Mouse (Mus musculus) stomach, postnatal 0 days (tissue): ENCODE measurements around the gene Zmat5. TPM values are rescaled to one million over a fixed set of nuclear protein-coding genes. Genes with fewer than 3 reads are reported as not detected.
A peak's percentile ranks its signal among the peaks of the same experiment; 100 is the strongest.

Source experiments
- ATAC-seq: fragments of 200-750 bp; cut with Nextera tagmentation; 2 replicates; pipeline ENCODE4 v1.8.0; 2017; ENCODE audit not compliant: low FRiP score, low TSS enrichment
- DNase-seq: peaks from one replicate; pipeline ENCODE4 v3.0.0-alpha.2; 2016; ENCODE audit warnings: low spot score
- H3K27ac ChIP-seq: fragments of 300-500 bp; sonication (generic); replicated peaks from 2 replicates; pipeline ENCODE4 v1.5.1; 2014; ENCODE audit warnings: mild to moderate bottlenecking, control low read depth
- H3K27me3 ChIP-seq: fragments of 300-500 bp; sonication (generic); 2 replicates; pipeline ENCODE4 v1.6.1; 2014; ENCODE audit warnings: low read length; ENCODE audit not compliant: control insufficient read depth, insufficient read depth
- H3K36me3 ChIP-seq: fragments of 300-500 bp; sonication (generic); 2 replicates; pipeline ENCODE4 v1.6.1; 2014; ENCODE audit warnings: low read length, mixed read lengths; ENCODE audit not compliant: control insufficient read depth, insufficient read depth
- H3K4me1 ChIP-seq: fragments of 300-500 bp; sonication (generic); replicated peaks from 2 replicates; pipeline ENCODE4 v1.6.1; 2014; ENCODE audit warnings: antibody characterized with exemption; ENCODE audit not compliant: control insufficient read depth, insufficient read depth
- H3K4me2 ChIP-seq: fragments of 300-500 bp; sonication (generic); replicated peaks from 2 replicates; pipeline ENCODE4 v1.6.1; 2014; ENCODE audit warnings: low read depth, mild to moderate bottlenecking, control low read depth, moderate library complexity
- H3K4me3 ChIP-seq: fragments of 300-500 bp; sonication (generic); 2 replicates; pipeline ENCODE4 v1.5.1; 2014; ENCODE audit warnings: low read depth, low read length, control low read depth
- H3K9ac ChIP-seq: fragments of 300-500 bp; sonication (generic); 2 replicates; pipeline ENCODE4 v1.6.1; 2014; ENCODE audit warnings: mild to moderate bottlenecking, low read length, control low read depth, mixed read lengths
- H3K9me3 ChIP-seq: fragments of 300-500 bp; sonication (generic); 2 replicates; pipeline ENCODE4 v1.6.1; 2016; ENCODE audit warnings: low read length; ENCODE audit not compliant: control insufficient read depth
- CTCF ChIP-seq: IDR thresholded peaks from 2 replicates; pipeline ENCODE4 v1.5.1; 2016; ENCODE audit warnings: antibody characterized with exemption, low read depth, mild to moderate bottlenecking, moderate library complexity
- EP300 ChIP-seq: optimal IDR thresholded peaks from 2 replicates; pipeline ENCODE3; 2016; ENCODE audit warnings: antibody characterized with exemption
- WGBS: fragments of 180-500 bp; shearing (Covaris S2); extraction: QIAGEN DNeasy Blood & Tissue Kit; methylation state at CpG from one replicate; pipeline ENCODE4 v1.1.7; 2014; 5-methylcytosine and 5-hydroxymethylcytosine counted together
- polyA plus RNA-seq: library from polyadenylated mRNA; unstranded; fragments of >200 nt; fragmentation: Nextera tagmentation; extraction: Ambion mirVana; gene quantifications from 2 replicates; pipeline ENCODE4 v1.2.1, GENCODE M21; 2015

The Zmat5 gene
- polyA plus RNA-seq, 1 experiment from 2014 or later, result 57.4 TPM

GRCm38 (mm10) chr11:4754036-4754435, 49.6 kb downstream of the Zmat5 start:
- WGBS, result 89% methylated on average over 3 of the region's 3 CpGs
- H3K9ac ChIP-seq, result no peak overlapping the region
- H3K4me1 ChIP-seq, result no peaks in the 10 kb centered on the region
- H3K27ac ChIP-seq, result no peak overlapping the region
- no peak for ATAC-seq
- H3K36me3 ChIP-seq, result no peaks in the 10 kb centered on the region
- no peak overlapping the region for H3K4me3 ChIP-seq
- H3K27me3 ChIP-seq, result peaks cover 6% of the 10 kb centered on the region; the same call in 1 of the 2 replicates
- DNase-seq, result no peak
- no peaks in the 10 kb centered on the region; the same call in 1 of the 2 replicates for H3K9me3 ChIP-seq
- no peak overlapping the region for H3K4me2 ChIP-seq
- peak; percentile 40 for TF ChIP-seq CTCF
- no peak for TF ChIP-seq EP300

GRCm38 (mm10) chr11:4754867-4755266, 50.4 kb downstream of the Zmat5 start:
- Histone ChIP-seq H3K4me3 (no peak overlapping the region), H3K4me1 (no peaks in the 10 kb centered on the region), H3K27me3 (no peaks in the 10 kb centered on the region), H3K4me2 (no peak overlapping the region), H3K36me3 (no peaks in the 10 kb centered on the region), H3K9ac (no peak overlapping the region), H3K27ac (no peak overlapping the region), H3K9me3 (no peaks in the 10 kb centered on the region; the same call in 1 of the 2 replicates)
- no peak for DNase-seq
- no peak for TF ChIP-seq CTCF
- TF ChIP-seq EP300, result no peak
- WGBS, result 63% methylated on average over 11 of the region's 11 CpGs
- no peak for ATAC-seq

DNA sequence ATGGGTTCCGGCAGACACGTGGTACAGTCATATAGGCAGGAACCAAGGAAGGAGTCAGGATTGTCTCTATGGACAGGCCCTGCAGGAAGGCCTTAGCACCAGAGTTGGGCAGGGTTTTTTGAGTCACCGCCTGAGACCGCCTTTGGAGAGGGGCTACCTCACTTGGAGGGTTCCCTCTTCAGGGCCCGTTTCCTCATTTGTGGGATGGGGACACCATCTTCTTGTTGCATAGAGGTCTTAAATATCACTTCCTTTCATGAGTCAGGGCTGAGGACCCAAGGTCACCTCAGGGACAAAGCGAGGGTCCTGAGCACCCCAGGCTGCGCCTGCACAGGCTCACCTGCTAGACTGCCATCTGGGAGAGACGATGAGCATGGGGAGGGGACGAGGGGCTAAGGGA, 52.0 kb downstream of the Zmat5 start:
- TF ChIP-seq EP300, result no peak
- TF ChIP-seq CTCF, result no peak
- H3K4me2 ChIP-seq, result no peak overlapping the region
- H3K9ac ChIP-seq, result no peak overlapping the region
- no peak overlapping the region for H3K27ac ChIP-seq
- ATAC-seq (no peak), DNase-seq (no peak)
- no peaks in the 10 kb centered on the region; the same call in 1 of the 2 replicates for H3K9me3 ChIP-seq
- H3K4me1 ChIP-seq, result no peaks in the 10 kb centered on the region
- H3K4me3 ChIP-seq, result no peak overlapping the region
- H3K27me3 ChIP-seq, result no peaks in the 10 kb centered on the region
- 74% methylated on average over 9 of the region's 9 CpGs for WGBS
- H3K36me3 ChIP-seq, result no peaks in the 10 kb centered on the region

- H3K27ac ChIP-seq, result no peak overlapping the region
- no peaks in the 10 kb centered on the region for H3K27me3 ChIP-seq
- H3K4me1 ChIP-seq, result no peaks in the 10 kb centered on the region
- no peak overlapping the region for H3K4me2 ChIP-seq
- DNase-seq (no peak), ATAC-seq (no peak)
- TF ChIP-seq CTCF, result no peak
- no peak for TF ChIP-seq EP300
- H3K9me3 ChIP-seq, result no peaks in the 10 kb centered on the region; the same call in 1 of the 2 replicates
- H3K9ac ChIP-seq, result no peak overlapping the region
- 40% methylated on average over 11 of the region's 11 CpGs for WGBS
- H3K4me3 ChIP-seq, result no peak overlapping the region
- no peaks in the 10 kb centered on the region for H3K36me3 ChIP-seq
Measured at GRCm38 (mm10) chr11:4756984-4757788, 52.7 kb downstream of the Zmat5 start.

DNA sequence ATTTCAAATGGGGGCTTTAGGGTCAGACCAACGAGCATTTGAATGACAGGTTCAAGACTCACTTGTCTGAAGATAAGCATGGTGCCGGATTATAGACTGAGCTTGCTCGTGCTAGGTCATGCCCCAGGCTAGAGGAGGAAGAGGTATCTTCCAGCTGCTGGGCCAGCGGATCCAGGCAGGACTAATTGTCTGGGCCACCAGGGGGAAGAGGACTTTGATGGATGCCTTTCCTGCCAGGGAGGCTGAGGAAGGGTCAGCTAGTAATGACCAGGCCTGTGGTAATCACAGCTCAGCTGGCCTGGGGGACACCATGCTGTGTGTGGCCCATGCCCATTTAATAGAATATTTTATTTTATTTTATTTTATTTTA, 53.3 kb downstream of the Zmat5 start:
- H3K4me1 ChIP-seq, result no peaks in the 10 kb centered on the region
- H3K9me3 ChIP-seq, result no peaks in the 10 kb centered on the region; the same call in 1 of the 2 replicates
- no peak for ATAC-seq
- H3K9ac ChIP-seq, result no peak overlapping the region
- H3K4me3 ChIP-seq, result no peak overlapping the region
- H3K4me2 ChIP-seq, result no peak overlapping the region
- DNase-seq, result no peak
- no peaks in the 10 kb centered on the region for H3K36me3 ChIP-seq
- TF ChIP-seq CTCF, result no peak
- TF ChIP-seq EP300, result no peak
- H3K27ac ChIP-seq, result no peak overlapping the region
- 22% methylated on average over 4 of the region's 4 CpGs for WGBS
- no peaks in the 10 kb centered on the region for H3K27me3 ChIP-seq

DNA sequence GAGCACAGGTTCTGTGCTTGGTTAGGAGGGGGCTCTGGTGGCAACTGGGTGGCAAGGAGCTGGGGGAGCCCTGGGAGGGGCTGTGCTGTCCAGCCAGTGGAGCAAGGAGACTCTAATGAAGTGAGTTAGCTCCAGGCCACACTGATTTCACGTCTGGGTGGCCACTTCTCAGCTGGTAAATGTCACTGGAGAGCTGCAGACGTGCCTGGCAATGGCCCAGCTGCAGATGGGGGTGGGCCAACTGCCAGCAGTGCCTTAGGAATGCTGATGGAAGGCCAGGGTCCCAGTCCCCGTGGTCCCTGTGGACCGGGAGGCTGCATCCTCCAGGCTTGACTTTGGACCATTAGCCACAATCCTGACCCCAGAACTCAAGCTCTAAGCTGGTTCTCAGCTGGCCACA, 56.0 kb downstream of the Zmat5 start:
- Histone ChIP-seq H3K9me3 (no peaks in the 10 kb centered on the region), H3K27ac (no peak overlapping the region), H3K4me1 (no peaks in the 10 kb centered on the region), H3K4me3 (no peak overlapping the region), H3K36me3 (no peaks in the 10 kb centered on the region), H3K4me2 (no peak overlapping the region), H3K27me3 (no peaks in the 10 kb centered on the region), H3K9ac (no peak overlapping the region)
- TF ChIP-seq EP300 (no peak), CTCF (no peak)
- 33% methylated on average over 4 of the region's 4 CpGs for WGBS
- DNase-seq, result no peak
- ATAC-seq, result no peak
